Comparison of ENCODE assay signal across 16 mouse cellular contexts in the genomic region with DNA sequence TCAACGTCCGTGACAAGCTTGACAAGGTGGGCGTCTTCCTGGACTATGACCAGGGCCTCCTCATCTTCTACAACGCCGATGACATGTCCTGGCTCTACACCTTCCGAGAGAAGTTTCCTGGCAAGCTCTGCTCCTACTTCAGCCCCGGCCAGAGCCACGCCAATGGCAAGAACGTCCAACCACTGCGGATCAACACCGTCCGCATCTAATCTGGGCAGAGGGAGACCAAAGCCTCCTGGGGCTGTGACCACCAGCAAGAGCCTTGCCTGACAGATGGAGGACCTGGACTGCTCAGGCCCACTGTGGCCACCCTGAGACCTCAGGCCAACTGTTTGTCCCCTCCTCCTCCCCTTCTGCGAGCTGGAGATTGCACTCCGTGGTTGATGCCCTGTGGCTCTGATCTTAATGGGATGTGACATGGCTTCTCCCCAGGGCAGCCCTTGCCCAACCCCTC. TPM values are rescaled to one million over a fixed set of nuclear protein-coding genes. Genes with fewer than 3 reads are reported as not detected.
DNase-seq lines count a peak whose midpoint lies in the region.
"Had no signal": no experiment of that assay in that cellular context is flagged by ENCODE, and none has a peak within 500 bp of the region (broad histone marks: within the 10 kb centered on the region; RNA-seq: fewer than 3 reads in every experiment).

No protein-coding gene starts in this region.

- DNase-seq in left cerebral cortex, postnatal 4 days, result peak; percentile 76
- DNase-seq in left cerebral cortex, adult 11 months (ENCODE audit: low spot score), result no peak
- DNase-seq in cerebellum, adult 11 months, result peak; percentile 52
- DNase-seq in cerebellum, adult 9-10 months, result peak; percentile 75
- DNase-seq in retina, embryonic 14.5 days (ENCODE audit: low spot score), result peak; percentile 56
- DNase-seq in ovary, postnatal 14 days (ENCODE audit: low spot score), result no peak
- DNase-seq in kidney, adult 8-10 months, result no peak
- DNase-seq: adrenal gland, adult 2 months; gastrocnemius, postnatal 25 days; heart, postnatal 4 days; lung, adult 18-20 months; lung, postnatal 10 days; right cerebral cortex, adult 18-20 months; right cerebral cortex, postnatal 4 days; thymus, postnatal 14 days had no signal

- intact Hi-C loops in left cerebral cortex, postnatal 4 days (cut with DNase I), result no loop called here

RNA-seq across cellular contexts. Expression of gene Trim62, which starts 26.0 kb away (rescaled TPM):
- total RNA-seq in left cerebral cortex, postnatal 4 days (2021), result 10 to 100 TPM; 37.5 to 38.4 TPM

RNA-seq across cellular contexts. Expression of gene Azin2, which starts 52.8 kb away (rescaled TPM):
- 10 to 100 TPM; 17.8 to 20.0 TPM for total RNA-seq in left cerebral cortex, postnatal 4 days (2021)
- total RNA-seq: G1E had no signal

Comparison
In these comparisons a context has a peak if more than half of its experiments do, and no peak if none do; other contexts are left out.
1. DNase-seq: peak in left cerebral cortex, postnatal 4 days (single experiment), cerebellum, adult 11 months (single experiment), cerebellum, adult 9-10 months (single experiment) and retina, embryonic 14.5 days (single experiment); none in left cerebral cortex, adult 11 months (single experiment), ovary, postnatal 14 days (single experiment) and kidney, adult 8-10 months (0 of 2).